Mouse (Mus musculus) small intestine, adult 10 weeks (tissue): ENCODE measurements around the gene Cdr2l. TPM values are rescaled to one million over a fixed set of nuclear protein-coding genes. Genes with fewer than 3 reads are reported as not detected.

Source experiments
- polyA plus RNA-seq: library from polyadenylated mRNA; stranded (reverse); fragments of 350-450 nt; fragmentation: Illumina TruSeq; extraction: RNeasy Lipid Tissue Mini Kit (QIAGEN cat#74804); gene quantifications from one replicate; pipeline ENCODE4 v1.2.3, GENCODE M21; 2014; ENCODE audit warnings: low replicate concordance

Gene Cdr2l
- polyA plus RNA-seq, result not detected

DNA sequence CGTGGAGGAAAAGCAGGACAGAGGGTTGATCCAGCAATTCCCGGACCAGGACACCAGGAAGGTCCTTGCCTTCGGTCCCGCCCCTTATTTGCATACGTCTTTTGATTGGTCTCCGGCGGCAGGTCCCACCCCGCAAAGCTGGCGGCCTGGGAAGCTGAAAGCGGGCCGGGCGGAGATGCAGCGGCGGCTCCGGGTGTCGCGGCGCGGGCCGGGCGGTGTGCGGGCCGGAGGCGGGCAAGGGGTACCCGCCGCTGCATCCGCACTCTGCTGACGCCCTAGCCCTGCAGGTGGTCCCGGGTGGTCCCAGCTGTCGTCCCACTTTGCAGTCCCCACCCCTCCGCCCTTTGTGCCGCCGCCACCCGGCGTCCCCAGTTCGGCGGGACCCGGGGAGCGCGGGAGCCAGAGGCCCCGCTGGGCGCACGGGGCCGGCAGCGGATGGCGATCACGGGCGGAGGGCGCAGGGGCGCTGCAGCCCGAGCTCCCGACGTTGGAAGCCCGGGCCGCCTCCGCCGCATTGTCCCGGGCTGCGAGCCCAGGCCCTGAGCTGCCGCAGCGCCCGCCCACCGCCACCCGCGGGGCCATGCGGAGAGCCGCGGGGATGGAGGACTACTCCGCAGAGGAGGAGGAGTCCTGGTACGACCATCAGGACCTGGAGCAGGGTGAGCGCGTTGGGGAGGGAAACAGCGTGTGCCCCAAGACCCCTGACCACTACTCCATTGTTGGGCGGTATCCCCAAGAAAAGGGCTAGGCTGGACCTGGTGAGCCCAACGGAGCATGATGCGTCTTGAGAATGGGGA is at the start of gene Cdr2l:
Gene Cdr2l (plus strand): TSS at position 174 of the 797 bp plus-strand sequence.

DNA sequence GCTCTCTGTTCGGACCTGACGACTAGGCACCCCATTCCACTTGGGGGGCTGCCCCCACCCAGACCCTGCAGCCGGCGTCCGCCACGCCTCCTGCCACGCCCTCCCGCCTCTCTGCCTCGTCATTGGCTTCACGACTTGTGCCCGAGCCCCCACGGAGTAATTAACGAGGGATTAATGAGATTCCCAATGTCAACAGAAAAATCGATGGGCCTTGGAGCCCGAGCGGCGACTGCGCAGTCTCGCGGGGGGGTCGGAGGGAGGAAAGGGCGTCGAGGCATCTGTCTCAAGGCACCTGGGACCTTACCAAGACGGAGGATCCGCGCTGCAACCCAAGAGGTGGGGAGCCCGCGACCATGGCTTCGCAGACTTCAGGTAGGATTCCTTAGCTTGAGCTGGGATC is 47.2 kb upstream of the Cdr2l start, which contains the start of gene Otop3:
Gene Otop3 (plus strand): TSS at position 201 of the 400 bp plus-strand sequence.

DNA sequence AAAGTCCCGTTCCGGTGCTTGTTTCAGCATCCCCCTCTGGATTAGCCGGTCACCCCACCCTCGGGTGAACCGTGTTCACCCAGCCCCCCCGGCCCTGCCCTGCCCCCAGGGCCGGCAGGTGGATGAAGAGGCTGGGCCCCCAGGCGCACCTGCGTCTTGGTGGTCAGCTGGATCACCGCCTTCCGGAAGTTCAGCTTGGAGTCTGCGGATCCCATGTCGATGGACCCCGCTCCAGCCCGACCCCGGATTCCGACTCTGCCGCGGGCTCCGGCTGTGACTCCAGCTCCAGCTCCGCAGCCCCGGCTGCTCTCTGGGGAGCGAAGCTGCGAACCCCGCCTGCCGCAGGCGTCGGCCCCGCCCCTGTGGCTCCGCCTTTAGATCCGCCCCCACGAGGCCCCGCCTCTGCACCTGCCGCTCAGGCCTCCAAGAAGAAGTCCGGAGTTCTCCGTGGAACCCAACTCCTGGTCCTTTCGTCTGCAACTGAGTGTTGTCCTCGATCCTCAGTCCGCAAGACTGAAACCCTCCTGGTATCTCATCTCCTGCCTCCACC is 14.2 kb upstream of the Cdr2l start, which contains the start of gene Hid1:
Gene Hid1 (minus strand): TSS at position 362 of the 550 bp plus-strand sequence.

DNA sequence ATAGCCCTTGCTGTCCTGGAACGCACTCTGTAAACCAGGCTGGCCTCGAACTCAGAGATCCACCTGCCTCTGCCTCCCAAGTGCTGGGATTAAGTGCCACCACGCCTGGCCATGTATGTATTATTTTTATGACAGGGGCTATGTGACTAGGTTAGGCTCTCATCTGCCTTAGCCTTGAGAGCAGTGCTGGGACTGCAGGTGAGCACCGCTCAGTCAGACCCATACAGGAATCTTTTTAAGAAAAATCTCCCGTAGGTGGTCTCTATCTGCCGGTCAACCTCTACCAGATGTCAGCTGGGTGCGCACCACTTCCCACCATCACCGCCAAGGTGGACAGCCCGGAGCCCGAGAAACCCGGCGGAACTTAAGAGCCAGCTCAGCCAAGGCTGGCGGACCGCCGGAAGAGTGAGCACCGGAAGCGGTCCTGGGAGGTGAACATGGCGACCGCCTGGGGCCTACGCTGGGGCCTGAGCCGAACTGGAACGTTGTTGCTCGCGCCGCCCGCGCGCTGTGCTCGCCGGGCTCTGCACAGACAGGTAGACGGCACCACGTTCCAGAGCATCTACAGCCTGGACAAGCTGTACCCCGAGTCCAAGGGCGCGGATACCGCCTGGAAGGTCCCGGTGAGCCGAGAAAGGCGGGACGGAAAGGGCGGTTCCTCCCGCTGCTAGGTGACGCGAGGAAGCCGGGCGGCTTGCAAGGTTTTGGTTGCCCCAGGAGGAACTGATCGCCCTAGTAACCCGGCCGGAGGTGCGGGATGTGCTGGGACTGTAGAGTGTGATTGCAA is 21.8 kb downstream of the Cdr2l start, which contains the start of gene Mrpl58:
Gene Mrpl58 (plus strand): TSS at position 415 of the 787 bp plus-strand sequence.

DNA sequence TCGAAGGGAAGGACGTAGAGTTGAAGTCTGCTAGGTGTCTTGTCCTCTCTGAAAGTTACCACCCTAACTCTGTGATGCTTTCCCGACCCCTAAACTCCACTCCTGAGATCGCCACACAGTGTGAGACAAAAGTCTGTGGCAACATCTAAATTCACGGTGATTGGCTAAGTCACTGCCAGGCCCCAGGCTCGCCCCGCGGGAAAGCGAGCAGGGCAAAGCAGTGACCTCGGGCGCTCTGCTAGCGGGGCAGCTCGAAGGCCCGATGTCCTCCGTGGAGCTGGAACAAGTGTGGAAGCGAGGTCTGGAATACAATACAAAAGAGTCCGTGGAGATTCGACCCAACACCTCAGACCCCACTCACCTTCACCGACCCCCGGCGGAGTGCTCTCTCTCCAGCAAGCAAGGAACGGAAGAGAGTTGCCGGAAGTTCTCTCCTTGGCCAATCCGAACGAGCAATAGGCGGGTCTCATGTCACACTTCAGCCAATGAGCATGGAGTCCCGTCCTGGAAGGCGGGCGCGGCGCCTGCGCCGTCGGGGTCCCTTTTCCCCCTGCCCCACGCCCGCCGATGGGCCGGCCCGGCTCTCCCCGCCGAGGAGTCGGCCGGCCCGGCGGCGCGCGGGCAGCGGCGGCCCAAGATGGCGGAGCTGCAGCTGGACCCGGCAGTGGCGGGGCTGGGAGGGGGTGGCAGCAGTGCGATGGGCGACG is 38.0 kb downstream of the Cdr2l start, which contains the start of the genes Atp5h and Kctd2:
Gene Atp5h (minus strand): TSS at position 432 of the 707 bp plus-strand sequence.
Gene Kctd2 (plus strand): TSS at position 598 of the 707 bp plus-strand sequence.

GRCm38 (mm10) chr11:115439906-115440595 is 58.3 kb downstream of the Cdr2l start, which contains the start of gene Trim80:
Gene Trim80, plus strand, starts transcription at chr11:115440545.

Other genes starting within 250 kb of the Cdr2l start
- 3.8 TPM for gene Cd300lf, start 247.9 kb upstream of the Cdr2l start, polyA plus RNA-seq
- gene Slc9a3r1, start 218.6 kb upstream of the Cdr2l start, polyA plus RNA-seq, result 85.9 TPM
- gene Tmem104, start 194.4 kb upstream of the Cdr2l start, polyA plus RNA-seq, result 0.26 TPM
- not detected for gene Nat9, start 194.1 kb upstream of the Cdr2l start, polyA plus RNA-seq
- gene Grin2c, start 114.7 kb upstream of the Cdr2l start, polyA plus RNA-seq, result not detected
- gene Fdxr, start 104.9 kb upstream of the Cdr2l start, polyA plus RNA-seq, result 2.0 TPM
- gene Fads6, start 84.3 kb upstream of the Cdr2l start, polyA plus RNA-seq, result 1.4 TPM
- not detected for gene Otop2, start 74.8 kb upstream of the Cdr2l start, polyA plus RNA-seq
- gene Ush1g, start 59.9 kb upstream of the Cdr2l start, polyA plus RNA-seq, result not detected
- gene Otop3, start 47.2 kb upstream of the Cdr2l start, polyA plus RNA-seq, result 0.45 TPM
- 2.0 TPM for gene Hid1, start 14.2 kb upstream of the Cdr2l start, polyA plus RNA-seq
- gene Mrpl58, start 21.8 kb downstream of the Cdr2l start, polyA plus RNA-seq, result 3.4 TPM
- gene Atp5h, start 38.0 kb downstream of the Cdr2l start, polyA plus RNA-seq, result 527 TPM
- gene Kctd2, start 38.2 kb downstream of the Cdr2l start, polyA plus RNA-seq, result 11.6 TPM
- not detected for gene Trim80, start 58.6 kb downstream of the Cdr2l start, polyA plus RNA-seq
- 33.5 TPM for gene Slc16a5, start 80.6 kb downstream of the Cdr2l start, polyA plus RNA-seq
- gene Armc7, start 93.8 kb downstream of the Cdr2l start, polyA plus RNA-seq, result 0.19 TPM
- gene Nt5c, start 109.9 kb downstream of the Cdr2l start, polyA plus RNA-seq, result 1.3 TPM
- gene Jpt1, start 132.5 kb downstream of the Cdr2l start, polyA plus RNA-seq, result 47.8 TPM
- gene Sumo2, start 154.4 kb downstream of the Cdr2l start, polyA plus RNA-seq, result 992 TPM
- gene Nup85, start 182.5 kb downstream of the Cdr2l start, polyA plus RNA-seq, result 15.1 TPM
- gene Mrps7, start 222.0 kb downstream of the Cdr2l start, polyA plus RNA-seq, result 2.0 TPM
- gene Gga3, start 222.1 kb downstream of the Cdr2l start, polyA plus RNA-seq, result 2.8 TPM
- gene Mif4gd, start 231.1 kb downstream of the Cdr2l start, polyA plus RNA-seq, result 16.5 TPM
- 2.2 TPM for gene Slc25a19, start 246.4 kb downstream of the Cdr2l start, polyA plus RNA-seq